Mouse (Mus musculus) telencephalon, adult 2 months (tissue): ENCODE data around the gene 1700029F12Rik.
A peak's percentile ranks its signal among the peaks of the same experiment; 100 is the strongest.

Experiments used
- DNase-seq: peaks from one replicate; pipeline ENCODE4 v3.0.0-alpha.2; 2011; ENCODE audit warnings: low read depth, low spot score

Gene 1700029F12Rik

DNA sequence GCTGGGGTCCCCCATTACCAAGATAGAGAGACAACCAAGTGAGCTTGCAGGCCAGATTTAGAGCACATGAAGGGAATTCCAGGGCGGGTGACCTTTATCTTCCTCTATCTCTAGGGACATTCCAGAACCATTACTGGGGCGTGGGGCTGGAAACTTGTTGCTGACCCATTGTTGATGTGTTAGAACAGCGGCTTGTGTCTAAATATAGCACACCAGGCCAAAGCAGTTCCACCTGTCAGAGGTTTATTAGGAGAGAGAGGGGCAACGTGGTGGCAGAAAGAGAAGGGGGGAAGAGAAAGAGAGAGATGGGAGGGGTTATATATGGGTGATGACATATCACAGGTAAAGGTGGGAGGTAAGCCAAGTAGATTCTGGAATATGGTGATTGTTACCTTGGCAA is 12.3 kb downstream of the 1700029F12Rik start:
- DNase-seq: no peak

DNA sequence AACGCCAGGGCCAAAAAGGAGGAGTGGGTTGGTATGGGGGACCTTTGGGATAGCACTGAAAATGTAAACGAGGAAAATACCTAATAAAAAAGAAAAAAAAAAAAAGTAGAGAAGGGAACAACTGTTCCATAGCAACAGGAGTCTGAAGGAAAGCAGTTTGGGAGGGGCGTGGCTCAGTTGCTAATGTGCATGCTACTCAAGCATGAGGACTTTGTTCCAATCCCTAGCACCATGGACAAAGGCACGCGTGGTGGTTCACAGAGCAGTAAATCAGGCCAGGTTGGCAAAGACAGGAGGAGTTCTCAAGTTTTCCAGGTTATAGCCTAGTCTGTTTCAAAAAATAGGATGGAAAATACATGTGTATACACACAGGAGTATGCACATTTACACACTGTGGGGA is 14.0 kb downstream of the 1700029F12Rik start:
- no peak for DNase-seq

DNA sequence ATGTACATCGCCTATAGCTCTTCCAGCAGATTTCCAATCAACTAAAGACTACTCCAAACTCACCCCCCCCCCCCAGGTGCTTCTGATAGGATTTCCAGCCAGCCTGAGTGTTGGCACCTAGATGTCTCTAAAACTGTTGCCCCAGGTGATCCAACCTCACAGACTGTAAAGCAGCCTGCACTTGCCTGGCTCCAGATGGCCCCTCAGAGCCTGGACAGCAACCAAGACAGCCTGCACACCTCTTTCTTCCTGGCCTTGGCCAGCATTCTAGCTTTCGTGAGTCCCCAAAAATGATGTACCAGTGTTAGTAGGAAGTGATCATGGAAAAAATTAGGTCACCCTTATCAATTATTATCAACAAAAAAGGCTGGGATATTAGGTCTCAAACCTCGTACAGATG is 16.5 kb downstream of the 1700029F12Rik start:
- DNase-seq: no peak

DNA sequence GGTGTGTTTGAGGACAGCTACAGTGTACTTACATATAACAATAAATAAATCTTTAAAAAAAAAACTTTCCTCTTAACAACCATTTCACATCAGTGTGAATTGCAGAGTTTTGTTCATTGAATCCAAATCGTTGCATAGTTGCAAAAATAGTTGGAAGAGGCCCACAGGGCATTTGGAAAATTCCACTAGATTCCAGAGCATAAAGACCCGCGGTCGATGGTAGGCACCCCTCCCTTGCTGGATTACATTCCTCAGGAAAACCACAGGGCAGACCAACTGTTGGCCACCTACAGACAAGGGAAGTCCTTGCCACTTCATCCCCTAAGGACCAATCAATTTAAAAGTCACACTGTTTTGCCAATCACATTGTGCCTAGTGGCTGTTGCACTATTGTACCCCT is 19.8 kb downstream of the 1700029F12Rik start:
- no peak for DNase-seq

DNA sequence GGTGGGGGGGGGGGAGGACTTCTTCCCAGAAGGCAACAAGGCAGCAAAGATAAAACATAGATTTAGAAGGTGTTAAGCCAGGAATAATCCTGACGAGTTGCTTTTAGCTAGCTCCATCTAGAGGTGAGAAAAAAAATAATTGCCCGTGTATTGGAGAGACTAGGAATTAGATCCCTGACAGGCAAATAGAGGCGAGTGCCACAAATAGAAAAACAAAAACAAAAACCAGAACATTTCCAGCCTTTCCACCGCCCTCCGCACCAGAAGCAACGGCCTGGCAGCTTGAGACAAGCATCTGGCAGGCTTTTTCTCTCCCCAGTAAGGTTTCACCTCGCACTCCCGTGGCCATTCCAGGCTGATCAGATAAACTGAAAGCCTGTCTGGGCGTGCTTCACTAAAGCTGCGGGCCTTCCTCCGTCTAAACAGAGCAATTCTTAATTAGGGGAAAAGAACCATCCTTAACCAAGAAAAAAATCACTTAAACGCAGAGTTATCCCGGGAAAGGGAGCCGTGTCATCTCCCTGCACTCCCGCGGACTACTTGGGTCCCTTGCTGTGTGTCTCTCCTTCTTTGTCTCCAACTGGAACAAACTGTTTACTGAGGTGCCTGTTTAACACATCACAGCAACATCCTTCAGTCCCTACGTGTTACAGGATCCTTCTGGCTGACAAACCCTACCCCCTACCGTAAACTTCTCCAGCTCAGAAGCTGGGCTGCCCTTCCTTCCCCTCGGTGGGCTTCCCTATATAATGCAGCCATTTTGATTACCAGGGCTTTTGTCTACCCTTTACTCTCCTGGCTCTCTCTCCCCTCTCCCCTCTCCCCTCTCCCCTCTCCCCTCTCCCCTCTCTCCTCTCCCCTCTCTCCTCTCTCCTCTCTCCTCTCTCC is 25.7 kb downstream of the 1700029F12Rik start:
- DNase-seq: peak; percentile 82

DNA sequence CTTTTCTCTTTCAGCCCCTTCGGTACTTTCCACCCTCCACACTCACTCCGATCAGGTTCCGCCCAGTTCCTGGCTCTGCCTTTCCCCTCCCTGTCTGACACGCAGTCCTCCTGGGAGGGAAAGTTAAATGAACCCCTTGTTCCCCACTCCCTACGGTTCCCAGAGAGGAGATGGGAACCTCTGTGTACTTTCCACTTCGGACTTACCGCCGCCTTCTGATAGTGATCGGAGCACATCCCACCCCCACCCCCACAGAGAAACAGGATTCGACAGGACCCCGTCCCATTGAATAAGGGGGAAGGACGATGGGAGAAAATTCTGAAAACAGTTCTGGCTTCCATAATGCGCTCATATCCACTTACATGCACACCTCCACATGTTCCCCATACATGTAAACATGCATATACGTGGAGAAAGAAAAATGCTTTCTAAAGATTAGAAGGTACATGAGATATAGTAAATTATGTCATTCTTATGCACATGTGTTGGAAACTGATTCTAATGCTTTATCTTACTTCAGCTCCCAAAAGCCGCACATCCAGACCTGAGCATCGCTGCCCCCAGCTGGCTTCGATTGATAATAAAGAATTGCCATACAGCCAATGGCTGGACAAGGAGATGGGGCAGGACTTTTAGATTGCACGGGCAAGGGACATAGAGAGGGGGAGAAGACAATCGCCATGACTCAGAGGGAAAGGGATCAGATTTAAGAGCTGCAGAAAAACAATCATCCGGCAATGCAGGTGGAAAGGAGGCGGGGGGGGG is 26.5 kb downstream of the 1700029F12Rik start:
- no peak for DNase-seq

DNA sequence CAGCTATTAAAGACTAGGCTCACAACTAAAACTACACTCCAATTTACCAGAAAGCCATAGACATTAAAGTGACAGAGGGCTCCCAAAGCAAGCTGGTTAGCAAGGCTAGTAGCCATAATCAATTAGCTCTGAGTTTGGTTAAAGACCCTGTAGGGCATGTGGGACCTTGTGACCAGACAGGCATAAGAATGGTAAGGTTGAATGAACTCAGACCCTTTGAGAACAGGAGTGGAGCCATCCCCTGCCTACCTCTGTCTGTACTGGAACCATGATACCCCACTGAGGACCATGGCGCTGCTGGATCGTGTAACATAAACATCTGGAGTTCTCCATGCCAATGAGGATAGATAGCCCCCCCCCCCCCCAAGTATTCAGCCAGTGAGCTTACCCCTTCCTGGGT is 27.4 kb downstream of the 1700029F12Rik start:
- DNase-seq: no peak

DNA sequence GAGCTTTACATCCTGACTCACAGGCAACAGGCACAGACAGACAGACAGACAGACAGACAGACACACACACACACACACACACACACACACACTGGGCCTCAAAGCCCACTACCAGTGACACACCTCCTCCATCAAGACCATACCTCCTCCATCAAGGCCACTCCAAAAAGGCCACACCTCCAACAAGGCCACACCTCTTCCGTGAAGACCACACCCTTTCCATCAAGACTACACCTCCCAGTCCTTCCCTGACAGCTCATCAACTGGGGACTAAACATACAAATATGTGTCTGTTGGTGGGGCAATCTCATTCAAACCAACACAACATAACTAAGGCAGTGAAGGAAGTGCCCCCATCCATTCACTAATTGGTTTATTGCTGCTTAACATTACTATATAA is 37.1 kb downstream of the 1700029F12Rik start:
- DNase-seq: no peak

DNA sequence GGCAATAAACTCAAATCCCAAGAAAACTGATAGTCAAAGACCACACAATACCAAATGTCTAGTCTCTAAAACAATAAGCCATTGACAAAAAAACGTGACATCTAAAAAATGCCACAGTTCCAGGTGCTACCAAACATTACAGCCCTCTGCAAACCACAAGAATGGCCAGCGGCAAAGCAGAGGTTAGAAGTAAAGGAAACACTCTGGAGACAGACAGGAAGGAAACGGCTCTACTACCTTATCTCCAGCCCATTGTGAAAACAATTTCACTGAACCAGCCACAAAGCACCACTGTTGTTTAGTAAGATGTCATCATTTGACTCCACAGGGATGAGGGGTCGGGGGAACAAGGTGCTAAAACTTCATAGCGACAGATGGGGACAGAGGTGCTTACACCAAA is 38.9 kb downstream of the 1700029F12Rik start:
- no peak for DNase-seq

DNA sequence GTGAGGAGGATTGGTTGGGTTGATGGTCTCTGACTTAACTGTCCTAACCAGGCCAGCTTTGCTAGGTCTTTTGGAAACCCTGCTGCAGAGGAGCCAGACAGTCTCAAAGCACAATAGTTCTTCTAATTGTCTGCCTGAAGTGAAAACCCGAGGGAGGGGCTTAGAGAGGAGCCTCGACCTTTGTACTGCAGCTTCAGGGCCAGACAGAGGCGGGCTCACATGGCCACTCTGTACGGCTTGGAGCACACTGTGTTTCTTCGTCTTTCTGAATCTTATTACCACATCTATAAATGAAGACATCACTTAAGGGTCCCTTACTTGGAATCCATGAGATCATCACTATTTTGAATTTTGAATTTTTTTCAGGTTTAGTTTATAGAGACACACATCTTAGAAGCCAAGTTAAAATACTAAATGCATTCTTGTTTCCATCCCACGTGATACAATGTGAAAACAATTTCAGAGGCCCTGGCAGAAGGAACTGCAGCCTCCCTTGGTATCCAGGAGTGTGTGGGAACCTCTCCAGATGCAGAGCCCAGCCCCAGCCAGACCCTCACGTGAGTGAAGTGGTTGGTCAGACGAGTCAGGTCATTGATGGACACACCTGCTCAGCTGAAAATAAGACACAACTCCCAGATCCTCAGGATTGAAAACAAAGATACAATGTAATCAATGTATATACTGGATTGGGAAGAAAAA is 40.7 kb downstream of the 1700029F12Rik start:
- no peak for DNase-seq

DNA sequence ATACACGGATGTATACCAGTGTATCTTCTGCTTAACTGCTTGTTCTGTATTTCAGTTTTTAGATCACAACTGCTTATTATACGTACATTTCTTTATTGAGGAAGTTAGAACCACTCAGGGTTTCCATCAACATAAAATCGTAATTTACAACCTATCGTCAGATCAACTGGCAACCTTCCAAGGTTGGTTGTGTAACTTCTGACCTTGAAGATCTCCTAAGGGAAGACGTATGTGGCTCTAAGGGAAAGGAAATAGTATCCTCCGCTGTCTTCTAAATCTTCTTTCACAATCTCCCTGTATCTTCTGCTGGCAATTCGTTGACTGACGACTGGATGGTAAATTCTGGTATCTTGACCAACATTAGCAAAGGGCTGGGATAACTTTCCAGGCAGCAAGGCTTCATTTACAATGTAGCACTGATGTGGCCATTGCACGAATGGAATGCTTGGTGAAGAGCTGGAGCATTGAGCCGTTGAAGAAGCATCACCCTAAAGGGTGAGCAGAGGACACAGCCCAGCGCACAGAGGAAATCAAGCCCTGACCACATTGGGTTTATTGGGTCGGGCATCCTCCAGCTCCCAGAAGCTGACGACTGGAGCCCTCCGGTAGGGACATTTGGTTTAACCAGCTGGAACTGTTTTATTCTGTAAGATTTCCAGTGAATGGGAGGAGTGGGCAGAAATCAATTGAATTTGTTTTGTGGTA is 43.4 kb downstream of the 1700029F12Rik start:
- DNase-seq: no peak

DNA sequence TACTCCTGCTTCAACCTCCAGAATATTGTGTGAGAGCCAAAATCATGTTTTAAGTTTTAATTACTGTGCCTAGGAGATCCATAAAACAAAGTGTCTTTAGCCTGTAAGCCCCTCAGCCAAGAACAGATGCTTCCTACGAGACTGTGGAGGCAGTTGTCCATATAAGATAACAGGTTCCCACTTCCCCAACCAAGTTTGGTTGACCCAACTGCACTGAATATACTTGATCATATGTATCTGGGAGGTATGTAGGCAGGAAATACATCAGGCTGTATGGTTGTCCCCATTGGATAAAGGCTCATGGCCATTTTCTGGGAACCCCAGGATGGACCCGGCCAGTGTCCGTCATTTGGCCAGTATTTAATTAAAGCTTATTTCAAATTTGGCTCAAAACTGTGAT is 44.1 kb downstream of the 1700029F12Rik start:
- no peak for DNase-seq

DNA sequence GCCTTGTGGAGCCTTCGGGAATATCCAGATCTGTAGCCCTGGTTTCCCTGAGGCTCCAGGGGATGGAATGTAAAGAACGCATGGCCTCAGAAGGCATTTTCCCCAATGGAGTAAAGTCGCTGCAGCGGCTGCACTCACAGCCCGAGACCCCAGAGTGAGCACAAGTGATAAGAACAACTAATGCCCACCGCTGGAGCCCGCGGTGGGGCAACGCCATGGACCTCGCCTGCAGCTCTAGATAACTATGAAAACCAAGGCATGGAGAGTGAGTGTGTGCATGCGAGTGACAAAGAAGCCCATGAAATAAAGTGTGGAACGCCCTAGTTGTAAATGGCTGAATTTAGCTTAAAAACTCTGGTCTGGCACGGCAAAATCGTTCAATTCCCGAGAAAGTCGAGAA is 45.0 kb downstream of the 1700029F12Rik start:
- DNase-seq: no peak

DNA sequence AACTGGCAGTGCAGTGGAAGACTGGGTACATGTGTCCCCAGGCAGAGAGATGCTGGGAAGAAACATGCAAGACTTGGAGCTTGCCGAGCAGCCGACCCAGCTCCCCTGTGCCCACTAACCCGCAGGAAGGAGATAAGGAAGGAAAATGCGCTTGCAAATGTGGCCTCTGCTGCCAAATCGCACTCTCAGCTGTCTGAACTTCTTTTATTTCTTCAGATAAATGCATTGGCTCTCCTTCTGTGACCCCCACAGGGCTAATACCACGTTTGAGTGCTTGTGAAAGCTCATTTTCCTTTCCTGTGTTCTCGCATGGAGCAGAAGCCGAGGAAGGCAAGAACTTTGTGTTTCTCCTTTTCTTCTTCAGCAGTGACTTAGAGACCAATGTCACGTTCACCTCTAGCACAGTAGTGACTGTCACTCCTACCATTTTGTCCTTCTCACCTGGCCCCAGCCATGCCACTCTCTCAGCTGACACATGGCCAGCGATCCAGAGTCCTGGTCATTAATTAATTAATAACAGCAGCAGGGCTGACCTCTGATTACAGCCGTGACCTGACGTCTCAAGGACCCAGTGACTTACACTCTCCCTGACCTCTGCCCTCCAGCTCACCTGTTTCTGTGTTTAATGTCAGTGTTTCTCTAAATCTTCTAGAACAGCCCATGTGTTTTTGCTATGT is 48.4 kb downstream of the 1700029F12Rik start:
- no peak for DNase-seq

DNA sequence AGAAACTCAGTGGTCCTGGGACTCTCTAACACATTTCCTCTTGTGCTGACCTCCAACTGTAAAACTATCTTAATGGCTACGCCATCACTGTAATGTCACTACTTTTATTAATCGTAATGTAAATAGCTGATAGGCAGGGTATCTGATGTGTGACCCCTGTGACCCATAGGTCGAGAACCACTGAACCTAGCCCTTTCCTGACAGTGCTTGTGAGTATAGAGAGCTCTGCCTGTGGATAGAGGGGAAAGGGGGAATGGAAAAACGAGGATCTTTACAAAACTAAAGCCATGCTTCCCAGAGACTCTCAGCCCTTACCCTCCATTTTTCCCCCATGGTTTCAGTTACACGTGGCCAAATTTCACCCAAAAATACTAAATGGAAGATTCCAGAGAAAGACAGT is 49.5 kb downstream of the 1700029F12Rik start:
- DNase-seq: no peak

DNA sequence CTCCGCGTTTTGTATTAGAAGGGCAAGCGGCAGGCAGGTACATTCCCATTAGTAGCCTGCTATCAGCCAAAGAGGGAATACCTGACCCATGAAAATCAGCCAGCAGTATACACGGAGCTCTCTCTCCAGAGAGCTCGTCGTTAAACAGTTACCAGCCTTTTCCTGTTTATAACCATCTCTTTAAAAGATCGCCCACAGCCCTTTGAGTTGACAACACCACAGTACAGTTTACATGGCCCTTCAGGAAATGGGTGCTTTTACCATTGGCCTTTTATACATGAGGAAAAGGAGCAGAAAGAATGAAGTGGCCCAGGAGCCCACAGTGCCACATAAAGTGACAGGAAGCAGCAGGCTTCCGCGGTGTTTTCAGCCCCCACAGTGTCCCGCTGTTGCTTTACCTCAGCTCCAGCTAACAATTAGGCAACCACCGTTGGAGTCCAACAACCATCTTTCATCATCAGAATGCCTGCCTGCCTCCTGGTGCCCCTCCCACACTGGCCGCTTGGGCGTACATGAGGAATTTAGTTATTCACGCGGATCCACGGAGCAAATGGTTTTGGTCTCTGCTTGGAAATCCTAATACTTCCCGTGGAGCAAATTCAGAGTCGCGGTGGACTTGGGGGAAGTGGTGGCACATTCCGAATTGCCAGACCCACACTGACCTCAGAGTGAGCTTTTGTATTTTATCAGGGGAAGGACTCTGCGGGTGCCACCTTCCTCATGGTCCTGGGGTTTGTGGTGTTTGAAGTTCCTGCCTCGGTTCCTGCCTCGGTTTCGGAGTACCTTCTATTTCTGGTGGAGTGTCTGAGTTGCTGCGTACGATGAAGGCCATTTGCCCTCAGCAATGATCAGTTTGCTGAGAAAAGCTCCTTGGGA is 50.7 kb downstream of the 1700029F12Rik start:
- DNase-seq: no peak

DNA sequence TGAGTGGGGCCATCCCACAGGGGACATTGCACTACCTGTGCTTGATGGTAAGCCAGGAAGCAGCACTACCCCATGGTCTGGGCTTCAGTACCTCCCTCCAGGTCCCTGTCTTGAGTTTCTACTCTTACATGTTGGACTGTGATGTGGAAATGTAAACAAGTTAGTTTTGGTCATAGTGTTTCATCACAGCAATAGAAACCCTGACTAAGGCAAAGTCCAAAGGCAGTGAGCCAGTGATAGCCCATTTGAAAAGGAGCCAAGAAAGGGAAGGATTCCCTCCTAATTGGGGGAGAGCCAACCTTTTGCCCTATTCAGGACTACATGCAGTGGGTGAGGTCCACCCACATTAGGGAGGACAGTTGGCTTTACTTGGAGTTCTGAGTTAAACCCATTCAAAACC is 53.6 kb downstream of the 1700029F12Rik start:
- DNase-seq: no peak

DNA sequence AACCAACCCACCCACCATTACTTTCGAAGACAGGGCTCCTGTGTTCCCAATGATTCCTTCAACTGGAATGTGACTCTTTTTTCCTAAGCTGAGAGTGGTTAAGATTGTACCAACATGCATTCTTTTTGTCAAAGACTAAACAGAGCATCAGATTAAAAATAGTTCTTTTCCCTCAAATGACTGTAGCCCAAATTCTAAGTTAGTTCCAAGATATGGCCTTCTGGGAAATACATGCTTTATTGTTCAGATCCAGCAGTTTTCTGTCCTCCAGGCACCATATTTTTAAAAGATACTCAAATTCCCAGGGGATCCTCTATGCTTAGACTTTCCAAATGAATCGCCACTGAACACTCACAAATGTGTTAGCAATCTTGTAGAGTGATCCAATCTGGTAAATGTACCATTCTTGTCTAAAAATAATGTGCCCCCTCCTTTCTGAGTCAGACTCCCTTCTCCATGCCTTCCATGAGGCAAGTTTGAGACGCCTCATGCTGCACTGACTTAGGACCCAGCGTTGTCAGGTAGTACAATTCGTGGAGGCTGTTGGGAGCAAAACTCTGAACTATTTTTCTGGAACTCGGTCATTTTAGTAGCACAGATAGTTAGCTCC is 57.1 kb downstream of the 1700029F12Rik start:
- DNase-seq: peak; percentile 19

DNA sequence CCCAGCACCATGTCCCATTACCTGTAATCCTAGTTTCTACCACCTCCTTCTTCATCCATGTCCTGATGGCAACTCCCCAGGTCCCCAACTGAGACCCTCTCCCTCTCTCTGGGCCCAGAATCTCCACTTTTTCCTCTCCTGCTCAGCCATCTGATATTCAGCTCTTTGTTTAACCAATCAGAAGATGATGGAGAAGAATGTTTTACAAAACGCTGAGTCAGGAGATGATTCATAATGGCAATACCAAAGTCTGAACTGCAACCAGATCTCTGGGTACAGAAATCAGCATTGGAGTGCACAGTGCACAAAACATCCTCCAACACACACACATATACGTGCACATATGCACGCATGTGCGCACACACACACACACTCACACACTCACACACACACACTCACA is 60.8 kb downstream of the 1700029F12Rik start:
- no peak for DNase-seq
